Mouse (Mus musculus): ENCODE measurements around the gene Immt.
"Not testable (repeated sequence)": the region's sequence is repeated elsewhere in the genome, so short reads cannot be mapped to it uniquely, and the experiment has no call there.

Gene Immt

DNA sequence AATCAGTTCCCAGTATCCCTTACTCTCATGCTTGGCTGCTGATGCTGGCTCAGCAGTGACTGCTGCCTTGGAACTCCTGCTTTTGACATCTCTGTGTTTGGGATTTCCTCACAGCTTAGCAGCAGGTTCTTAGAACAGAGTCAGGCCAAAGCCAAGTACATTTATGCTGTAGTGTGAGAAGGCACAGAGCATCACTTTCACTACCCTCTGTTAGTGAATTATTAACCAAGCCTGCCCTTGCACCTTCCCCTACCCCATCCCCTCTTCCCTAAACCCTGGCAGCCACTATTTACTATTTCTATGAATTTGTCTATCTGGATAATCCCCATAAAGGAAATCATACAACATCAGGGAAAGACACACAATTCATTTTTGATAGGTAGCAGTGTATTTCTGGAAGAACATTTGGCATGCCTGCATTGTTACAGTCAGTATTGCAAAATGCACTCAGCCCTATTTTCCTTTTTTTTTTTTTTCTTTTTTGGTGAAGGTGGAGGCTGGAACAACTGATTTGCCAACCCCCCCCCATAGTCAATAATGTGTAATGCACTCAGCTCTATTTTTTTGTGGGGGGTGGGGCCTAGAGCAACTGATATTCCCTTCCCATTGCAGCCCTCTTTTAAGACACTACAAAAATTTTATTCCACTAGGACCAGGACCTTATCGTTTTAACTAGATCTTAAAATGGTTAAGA, 9.6 kb downstream of the Immt start:
- DNase-seq (ENCODE audit: low read depth, low spot score) = no peak

DNA sequence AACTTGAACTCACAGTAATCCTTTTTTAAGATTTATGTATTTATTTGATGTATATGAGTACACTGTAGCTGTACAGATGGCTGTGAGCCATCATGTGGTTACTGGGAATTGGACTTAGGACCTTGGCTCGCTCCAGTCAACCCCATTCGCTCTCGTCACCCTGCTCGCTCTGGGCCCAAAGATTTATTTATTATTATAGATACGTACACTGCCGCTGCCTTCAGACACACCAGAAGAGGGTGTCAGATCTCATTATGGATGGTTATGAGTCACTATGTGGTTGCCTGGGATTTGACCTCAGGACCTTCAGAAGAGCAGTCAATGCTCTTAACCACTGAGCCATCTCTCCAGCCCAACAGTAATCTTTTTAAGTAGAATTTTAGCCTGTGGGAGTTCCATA, 15.8 kb downstream of the Immt start:
- DNase-seq (ENCODE audit: low read depth, low spot score) = peak; percentile 60

DNA sequence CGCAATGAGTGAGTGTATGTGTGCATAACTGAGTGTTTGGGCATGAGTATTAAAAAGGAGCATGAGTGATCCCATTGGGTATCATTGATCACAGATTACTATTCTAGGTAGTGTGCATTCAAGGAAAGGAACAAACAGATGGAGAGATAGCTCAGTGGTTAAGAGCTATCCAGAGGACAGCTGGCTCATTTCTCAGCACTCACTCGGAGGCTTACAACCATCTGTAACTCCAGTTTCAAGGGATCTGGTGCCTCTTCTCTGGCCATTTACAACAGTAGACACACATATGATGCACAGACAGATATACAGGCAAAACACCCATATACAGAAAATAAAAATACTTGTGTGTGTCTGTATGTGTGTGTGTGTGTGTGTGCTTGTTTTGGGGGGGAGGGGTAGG, 36.6 kb downstream of the Immt start:
- no peak for DNase-seq (ENCODE audit: low read depth, low spot score)

DNA sequence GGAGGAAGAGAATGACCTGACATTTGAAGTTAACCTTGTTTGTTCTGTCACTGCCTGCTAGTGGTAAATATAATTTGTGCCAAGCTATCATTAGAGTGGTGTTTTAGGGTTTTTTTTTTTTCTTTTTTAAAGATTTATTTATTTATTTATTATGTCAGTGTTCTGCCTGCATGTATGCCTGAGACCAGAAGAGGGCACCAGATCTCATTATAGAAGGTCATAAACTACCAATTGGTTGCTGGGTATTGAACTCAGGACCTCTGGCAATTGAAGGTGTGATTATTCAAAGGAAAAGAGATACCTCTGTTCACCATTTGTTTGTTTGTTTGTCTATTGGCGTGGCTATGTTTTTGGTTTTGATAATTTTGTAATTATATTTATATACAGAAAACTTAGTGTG, 37.7 kb downstream of the Immt start:
- peak; percentile 65 for DNase-seq (ENCODE audit: low read depth, low spot score)

DNA sequence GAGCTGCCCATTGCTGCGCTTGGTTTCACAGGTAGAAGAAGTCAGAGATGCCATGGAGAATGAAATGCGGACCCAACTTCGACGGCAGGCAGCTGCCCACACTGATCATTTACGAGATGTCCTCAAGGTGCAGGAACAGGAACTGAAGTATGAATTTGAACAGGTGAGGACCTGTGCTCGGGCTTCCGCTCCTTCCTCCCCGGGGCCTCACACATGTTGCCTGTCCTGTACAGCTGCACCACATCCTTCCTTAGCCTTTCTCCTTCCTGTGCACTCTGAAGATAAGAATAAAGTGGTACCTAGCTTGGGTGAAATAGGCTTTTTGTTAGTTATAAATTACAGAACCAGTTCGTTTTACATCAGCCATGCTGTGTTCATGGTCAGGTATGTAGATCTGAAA, 40.3 kb downstream of the Immt start:
- DNase-seq (ENCODE audit: low read depth, low spot score) = no peak

DNA sequence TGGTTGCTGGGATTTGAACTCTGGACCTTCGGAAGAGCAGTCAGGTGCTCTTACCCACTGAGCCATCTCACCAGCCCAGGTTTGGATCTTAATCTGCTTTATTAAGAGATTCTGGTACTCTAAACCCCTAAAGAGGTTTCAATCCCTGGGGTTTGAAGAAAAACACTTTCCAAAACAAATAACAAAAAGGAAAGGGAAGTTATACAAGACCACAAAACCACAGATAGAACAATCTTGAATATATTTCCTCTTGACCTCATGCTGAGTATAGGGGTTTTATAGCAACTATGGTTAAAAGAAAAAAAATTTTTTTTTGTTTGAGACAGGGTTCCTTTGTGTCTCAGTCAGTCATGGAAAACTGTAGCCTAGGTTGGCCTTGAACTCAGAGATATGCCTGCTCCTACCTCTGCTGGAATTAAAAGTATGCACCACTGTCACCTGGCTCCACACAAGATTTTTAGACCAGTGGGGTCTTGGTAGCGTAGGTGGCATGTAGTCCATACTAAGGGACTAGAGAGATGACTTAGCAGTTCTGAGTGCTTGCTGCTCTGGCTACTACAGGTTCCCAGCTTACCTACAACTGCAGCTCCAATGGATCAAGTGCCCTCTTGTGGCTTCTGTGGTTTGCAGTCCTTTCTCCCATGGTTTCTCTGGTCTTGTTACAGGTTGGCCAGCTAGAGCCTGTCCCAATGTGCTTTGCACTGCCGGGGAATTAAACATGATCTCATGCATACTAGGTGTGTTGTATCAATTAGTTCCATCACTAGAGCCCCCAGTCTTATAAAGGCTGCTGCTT, 47.0 kb downstream of the Immt start:
- DNase-seq (ENCODE audit: low read depth, low spot score) = peak; percentile 42

DNA sequence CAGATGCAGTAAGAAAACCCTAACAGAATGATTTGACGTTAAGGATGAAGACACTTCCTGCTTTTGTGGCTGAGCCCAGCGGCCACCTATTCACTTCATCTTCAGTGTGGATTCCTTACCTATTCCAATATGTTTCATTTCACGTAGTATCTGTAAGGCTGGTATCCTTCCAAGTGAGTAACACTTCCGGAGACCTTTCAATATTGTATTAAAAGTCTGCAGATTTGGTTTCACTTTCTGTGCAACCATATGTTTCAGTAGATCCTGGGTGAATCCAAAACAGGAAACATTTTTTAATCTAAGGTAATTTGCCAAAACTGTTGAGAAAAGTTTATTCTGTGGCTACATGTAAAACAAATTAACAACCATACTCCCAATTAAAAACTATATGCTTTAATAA, 62.1 kb downstream of the Immt start:
- DNase-seq (ENCODE audit: low read depth, low spot score) = no peak

DNA sequence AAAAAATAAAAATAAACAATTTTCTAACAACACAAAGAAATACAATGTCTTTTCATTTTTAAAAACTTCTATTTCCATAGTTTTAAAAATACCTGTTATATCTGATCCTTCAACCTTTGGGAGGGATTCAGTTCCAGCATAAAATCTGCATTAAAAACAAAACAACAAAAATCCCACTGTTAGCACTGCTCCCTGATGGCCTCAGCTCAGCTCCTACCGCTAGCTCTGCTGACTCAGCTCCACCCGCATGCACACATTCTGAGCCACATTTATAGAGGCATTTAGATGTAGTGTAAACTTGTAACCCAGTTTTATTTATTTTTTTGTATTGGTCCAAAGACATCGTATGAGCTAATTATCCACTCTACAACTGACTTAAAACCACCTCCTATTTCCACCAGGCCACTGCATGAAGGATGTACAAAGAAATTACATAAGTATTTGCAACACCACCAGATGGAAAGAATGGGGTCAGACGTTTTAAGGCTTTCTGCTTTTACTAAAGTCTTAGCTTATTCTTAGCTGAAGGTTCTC, 76.6 kb downstream of the Immt start:
- peak; percentile 49 for DNase-seq (ENCODE audit: low read depth, low spot score)

DNA sequence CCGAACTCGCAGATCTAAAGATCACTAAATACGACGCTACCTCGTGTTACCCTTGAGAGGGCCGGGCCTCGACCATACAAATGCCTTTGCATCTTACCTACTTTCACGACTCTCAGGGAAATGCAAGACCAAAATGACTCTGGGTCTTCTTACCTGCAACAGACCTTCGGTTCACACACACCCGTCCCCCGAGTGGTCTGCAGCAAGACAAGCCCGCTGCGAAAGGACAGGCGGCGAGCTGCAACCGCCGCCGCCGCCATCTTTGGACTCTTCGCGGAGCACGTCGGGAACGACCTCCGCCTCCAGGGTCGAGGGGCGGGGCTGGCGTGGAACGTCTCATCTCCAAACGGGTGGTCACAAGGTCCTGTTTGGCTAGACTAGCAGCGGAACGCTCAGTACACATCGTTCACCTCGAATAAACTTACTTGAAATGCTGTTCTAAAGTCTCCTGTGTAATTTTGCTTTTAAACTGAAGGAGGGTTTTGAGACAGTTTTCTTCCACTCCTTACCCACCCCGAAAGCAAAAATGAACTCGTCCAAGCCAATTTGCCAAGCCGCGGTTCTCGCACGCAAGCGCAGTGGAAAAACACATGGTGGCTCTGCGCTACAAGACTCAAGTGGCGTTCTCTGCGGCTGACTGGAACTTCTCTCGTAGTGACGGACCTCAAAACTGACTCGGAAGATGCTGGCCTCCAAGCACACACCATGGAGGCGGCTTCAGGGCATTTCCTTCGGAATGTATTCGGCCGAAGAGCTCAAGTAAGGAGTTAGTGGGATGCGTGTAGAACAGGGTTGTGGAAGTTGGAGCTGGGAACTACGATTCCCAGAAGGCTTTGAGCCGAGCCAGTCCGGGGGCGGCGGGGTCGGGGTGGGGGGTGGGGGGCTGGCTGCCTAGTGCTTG, 77.6 kb downstream of the Immt start, which contains the start of the genes Ptcd3 and Polr1a:
Gene Ptcd3, minus strand, starts transcription at position 270 of the 901 bp plus-strand sequence.
Gene Polr1a, plus strand, starts transcription at position 573 of the 901 bp plus-strand sequence.
- peak; percentile 94 for DNase-seq (ENCODE audit: low read depth, low spot score)

DNA sequence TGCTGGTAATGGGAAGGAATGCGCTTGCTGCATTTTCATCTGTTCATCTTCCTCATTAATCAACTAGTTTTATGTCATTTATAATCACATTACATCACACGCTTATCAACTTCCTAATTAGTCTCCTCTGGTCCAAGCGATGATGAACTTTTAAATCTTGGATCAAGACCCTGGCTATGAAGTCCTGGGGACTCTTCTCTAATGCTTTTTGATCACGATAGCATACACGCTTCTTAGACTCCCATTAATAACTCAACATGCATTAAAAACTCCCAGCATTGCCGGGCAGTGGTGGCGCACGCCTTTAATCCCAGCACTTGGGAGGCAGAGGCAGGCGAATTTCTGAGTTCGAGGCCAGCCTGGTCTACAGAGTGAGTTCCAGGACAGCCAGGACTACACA, 78.3 kb downstream of the Immt start:
- DNase-seq (ENCODE audit: low read depth, low spot score) = no peak

DNA sequence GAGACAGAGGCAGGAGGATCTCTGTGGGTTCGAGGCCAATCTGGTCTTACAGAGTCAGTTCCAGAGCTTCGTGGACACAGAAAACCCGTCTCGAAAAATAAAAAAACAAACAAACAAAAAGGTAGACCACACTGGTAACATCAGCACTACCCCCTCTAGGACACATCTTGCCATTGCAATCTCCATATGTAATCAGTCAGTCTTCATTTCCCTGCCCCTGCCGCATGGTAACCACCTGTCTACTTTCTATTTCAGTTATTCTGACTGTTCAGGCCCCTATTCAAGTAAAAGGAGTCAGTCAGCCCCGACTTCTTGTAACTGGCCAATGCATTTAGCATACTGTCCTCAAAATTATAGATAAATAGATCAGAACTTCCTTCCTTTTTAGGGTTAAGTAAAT, 78.7 kb downstream of the Immt start:
- DNase-seq (ENCODE audit: low read depth, low spot score) = peak; percentile 76

DNA sequence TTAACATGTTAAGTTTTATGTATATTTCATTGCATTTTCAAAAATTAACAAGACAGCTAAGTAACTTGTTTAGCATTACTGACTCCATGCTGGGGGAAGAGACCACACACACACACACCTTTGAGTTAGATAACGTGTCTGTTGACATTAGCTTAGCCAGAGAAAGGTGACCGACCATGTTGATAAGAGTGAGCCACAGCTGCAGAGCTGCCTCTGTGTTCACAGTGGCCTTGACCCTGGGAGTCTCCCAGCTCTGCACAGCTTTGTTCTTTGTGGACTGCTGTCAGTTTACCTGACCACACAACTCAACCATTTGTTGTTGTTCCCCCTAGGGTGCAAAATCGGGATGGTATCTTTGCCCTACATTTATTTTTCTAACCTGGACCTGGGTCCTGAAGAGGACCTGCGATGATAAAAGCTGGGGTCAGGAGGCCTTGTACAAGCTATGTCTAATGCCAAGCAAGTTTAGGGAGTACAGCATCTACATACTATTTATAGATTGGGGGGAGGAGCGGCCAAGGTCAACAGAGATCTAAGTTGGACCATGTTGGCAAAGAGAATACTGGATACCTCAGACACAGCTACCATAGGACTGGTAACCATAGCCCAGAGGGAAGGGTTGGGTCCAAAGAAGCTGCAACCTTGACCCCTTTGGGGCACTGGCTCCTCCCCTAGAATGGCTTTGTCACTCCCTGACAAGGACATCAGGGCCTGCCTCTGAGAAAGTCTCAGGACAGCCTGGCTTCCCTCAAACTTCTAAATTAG, 80.7 kb downstream of the Immt start:
- no peak for DNase-seq (ENCODE audit: low read depth, low spot score)

DNA sequence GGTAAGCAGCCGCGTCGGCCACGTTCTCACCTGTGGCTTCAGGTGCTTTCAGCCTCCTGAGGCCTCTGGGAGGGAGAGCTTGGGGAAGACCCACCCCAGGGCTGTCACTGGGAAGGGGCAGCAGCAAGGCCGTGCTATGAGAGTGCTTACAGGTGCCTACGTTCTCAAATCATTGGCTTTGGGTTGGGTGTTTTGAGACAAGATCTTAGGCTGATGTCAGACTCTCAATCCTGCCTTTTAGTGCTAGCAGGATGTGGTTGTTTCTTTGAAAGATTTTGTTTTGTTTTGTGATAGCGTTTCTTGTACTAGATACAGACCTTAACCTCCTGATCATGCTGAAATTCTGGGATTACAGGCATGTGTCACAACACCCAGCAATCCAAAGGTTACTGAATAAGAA, 89.6 kb downstream of the Immt start:
- DNase-seq (ENCODE audit: low read depth, low spot score) = no peak

DNA sequence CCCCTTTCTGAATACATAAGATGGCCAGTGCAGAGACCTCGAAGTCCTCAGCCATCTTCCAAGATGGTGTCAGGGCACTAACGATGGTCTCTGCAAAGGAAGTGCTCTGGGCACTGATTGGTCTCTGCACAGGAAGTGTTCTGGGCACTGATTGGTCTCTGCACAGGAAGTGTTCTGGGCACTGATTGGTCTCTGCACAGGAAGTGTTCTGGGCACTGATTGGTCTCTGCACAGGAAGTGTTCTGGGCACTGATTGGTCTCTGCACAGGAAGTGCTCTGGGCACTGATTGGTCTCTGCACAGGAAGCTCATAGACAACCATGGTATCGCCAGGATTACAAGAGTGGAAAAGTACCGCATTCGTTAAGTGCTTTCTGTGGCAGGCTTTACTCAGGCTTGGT, 94.1 kb downstream of the Immt start:
- not testable (repeated sequence) for DNase-seq (ENCODE audit: low read depth, low spot score)
